Mouse (Mus musculus): ENCODE results near the gene Cenpx. TPM values are rescaled to one million over a fixed set of nuclear protein-coding genes. Genes with fewer than 3 reads are reported as not detected.

The Cenpx gene
- total RNA-seq, 2 experiments from 2014 or later = 71.5 to 95.8 TPM

DNA sequence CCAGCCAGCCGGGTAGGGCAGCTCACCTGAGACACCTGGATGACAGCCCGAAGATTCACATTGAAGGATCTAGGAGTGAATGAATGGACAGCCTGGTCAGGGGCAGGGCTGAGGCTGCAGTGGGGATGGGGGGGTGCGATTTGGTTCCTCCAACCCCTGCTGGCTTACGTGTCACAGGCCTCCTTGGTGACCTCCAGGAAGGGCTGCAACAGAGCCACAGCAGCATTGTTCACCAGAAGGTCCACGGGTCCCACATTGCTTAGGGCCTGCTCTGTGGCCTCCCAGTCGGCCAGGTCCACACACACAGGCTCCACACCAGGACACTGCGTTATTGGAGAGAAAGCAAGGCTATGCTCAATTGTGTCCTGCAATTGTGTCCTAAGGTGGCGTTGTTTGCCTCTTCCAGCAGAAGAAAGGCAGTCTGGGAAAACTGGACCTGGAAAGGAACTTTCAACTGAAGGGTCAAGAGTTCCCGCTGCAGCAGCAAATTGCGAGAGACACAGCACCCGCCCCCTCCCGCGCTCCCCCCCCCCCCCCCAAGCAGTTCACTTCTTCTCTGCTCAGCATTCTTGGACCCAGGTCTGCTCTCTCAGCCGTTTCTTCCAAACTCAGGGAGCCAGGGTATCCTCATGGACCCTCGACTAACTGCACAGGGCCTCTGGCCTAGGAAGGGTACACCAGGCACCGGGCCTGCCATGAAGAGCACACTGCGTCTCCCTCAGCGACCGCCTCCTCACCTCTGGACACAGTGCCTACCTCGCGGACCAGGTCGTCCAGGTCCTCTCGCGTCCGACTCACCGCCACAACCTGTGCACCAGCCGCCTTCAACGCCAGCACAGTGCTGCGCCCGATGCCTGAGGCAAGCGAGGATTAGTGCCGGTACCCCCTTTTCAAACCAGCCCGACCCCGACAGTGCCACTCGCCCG lies 13.0 kb upstream of the Cenpx start:
- no peak for ATAC-seq (ENCODE audit: poor library complexity, severe bottlenecking)

DNA sequence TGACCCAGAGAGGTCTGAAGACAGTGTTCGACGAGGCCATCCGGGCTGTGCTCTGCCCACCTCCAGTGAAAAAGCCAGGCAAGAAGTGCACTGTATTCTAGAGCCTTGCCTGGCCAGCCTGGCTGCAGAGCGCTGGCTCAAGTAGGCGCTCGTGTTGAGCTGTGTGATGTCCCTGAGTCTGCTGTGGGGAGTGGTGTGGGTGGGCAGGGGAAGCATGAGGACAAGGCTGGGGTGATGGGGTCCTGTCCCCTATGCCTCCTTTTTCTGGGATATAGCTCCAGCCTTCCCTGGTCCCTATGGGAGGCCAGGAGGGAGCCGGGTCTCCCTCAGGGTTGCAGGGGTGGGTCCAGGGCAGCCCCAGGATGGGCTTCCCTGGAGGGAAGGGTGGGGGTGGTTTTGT lies 10.0 kb upstream of the Cenpx start:
- no peak for ATAC-seq (ENCODE audit: poor library complexity, severe bottlenecking)

DNA sequence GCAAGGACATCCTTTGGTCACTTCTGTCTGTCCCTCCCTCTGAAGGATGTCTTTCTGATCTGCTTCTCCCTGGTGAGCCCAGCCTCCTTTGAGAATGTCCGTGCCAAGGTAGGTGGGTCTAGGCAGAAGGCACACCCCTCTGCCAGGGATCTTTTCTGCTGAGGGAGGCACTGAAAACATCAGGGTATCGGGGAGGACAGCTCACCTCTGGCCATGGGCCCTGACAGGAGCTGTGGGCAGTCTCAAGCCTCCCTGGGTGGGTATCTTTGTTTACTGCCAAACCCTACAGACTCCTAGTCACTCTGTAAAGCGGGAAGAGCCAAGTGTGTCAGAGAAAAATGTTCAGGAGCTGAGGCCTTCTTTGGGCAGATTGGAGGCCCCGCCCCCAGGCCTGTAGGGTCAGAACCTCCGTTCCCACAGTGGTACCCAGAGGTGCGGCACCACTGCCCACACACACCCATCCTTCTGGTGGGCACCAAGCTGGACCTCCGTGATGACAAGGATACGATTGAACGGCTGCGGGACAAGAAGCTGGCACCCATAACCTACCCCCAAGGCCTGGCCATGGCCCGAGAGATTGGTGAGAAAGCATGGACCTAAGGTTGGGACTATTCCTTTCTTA lies 9.3 kb upstream of the Cenpx start:
- no peak for ATAC-seq (ENCODE audit: poor library complexity, severe bottlenecking)

DNA sequence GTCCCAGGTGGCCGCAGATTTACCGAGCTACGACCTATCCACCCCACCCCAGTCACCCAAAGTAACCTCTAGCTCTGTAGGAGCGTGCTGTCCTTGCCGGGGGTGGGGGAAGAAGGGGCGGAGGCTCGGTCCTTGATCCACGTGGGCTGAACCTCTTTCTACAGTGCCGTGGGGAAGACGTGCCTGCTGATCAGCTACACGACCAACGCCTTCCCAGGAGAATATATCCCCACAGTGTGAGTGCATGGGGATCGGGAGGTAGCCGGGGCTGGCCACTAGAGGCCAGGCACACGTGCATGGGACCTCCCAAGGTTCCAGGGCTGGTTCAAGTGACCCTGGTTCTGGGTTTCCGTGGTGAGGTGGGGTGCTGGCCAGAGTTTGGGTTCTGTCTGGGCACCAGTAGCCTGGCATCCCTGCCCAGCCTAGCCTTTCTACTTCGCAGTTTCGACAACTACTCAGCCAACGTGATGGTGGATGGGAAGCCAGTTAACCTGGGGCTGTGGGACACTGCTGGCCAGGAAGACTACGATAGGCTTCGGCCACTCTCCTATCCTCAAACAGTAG lies 8.6 kb upstream of the Cenpx start:
- ATAC-seq (ENCODE audit: poor library complexity, severe bottlenecking) = no peak

DNA sequence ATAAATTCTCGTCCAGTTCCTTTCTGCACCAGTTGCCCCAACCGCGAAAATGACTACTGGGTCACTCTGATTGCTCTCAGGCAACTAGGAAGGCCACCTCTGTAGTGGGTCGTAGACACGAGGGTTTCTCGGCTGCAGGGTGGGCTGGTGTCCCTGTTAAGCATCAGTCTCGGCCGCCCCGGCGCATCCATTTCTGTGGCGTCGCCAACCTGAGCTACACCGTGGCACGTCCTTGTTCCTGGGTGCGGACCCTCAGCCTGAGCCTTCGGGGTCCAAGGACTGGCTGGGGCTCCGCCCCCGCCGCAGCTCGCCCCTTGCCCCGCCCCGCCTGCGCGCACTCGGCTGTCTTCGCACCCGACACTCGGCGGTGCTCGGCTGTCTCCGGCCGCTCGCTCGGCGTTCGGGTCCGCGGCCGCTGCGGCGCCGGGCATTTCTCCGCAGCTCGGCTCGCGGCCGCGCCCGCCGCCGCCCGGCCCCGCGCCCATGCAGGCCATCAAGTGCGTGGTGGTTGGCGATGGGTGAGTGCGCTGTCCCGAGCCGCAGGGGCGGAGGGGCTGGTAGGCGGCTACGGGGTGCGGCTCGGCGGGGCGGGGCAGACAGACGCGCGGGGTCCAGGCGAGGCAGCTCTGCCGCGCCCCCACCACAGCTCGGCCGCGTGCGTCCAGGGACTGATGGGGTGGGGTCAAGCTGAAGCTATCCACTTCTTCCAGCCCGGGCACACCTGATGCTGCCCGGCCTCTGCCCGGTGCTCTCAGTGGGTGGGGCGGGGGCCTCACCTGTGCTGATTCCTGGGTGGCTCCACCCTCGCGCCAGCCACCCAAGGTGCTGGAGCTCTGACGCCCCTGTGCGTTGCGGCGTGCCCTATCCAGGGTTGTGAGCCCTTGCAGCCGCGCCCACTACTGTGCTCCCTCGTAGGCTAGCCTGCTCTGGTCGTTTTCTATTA lies 7.9 kb upstream of the Cenpx start, which contains the start of gene Rac3:
TSS of gene Rac3 (plus strand) at position 347 of the 943 bp plus-strand sequence.
- peak; percentile 42 for ATAC-seq (ENCODE audit: poor library complexity, severe bottlenecking)

DNA sequence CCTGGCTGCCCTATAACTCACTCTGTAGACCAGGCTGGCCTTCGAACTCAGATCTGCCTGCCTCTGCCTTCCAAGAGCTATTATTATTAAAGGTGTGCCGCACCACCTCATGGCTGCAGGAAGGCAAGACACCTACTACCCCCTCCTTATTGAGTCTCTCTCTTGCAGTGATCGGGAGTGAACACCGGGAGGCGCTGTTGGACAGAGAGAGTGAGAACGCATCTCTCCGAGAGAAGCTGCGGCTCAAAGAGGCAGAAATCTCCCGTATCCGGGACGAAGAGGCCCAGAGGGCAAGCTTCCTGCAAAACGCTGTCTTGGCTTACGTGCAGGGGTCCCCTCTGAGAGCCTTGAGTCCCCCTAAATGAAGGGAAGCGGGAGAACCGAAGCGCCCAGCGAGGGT lies 6.9 kb upstream of the Cenpx start:
- ATAC-seq (ENCODE audit: poor library complexity, severe bottlenecking) = peak; percentile 94

DNA sequence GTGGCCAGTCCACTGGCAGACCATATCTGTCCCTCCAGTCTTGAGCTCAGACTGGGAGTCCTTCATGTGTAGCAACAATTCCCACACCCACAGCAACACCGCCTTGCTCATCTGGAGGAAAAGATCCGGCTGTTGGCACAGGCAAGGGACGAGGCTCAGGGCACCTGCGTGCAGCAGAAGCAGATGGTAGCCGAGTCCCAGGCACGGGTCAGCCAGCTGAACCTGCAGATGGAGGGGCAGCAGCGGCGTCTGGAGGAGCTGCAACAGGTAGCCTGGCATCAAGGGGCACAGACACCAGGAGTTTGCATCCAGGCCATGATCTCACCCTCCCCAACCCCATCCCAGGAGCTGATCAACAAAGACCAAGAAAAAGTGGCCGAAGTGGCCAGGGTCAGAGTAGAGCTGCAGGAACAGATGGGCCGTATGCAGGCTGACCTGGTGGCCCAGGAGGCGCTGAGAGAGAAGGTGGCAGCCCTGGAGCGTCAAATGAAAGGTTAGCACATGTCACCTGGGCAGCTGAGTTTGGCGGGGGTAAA lies 6.4 kb upstream of the Cenpx start:
- ATAC-seq (ENCODE audit: poor library complexity, severe bottlenecking) = no peak

DNA sequence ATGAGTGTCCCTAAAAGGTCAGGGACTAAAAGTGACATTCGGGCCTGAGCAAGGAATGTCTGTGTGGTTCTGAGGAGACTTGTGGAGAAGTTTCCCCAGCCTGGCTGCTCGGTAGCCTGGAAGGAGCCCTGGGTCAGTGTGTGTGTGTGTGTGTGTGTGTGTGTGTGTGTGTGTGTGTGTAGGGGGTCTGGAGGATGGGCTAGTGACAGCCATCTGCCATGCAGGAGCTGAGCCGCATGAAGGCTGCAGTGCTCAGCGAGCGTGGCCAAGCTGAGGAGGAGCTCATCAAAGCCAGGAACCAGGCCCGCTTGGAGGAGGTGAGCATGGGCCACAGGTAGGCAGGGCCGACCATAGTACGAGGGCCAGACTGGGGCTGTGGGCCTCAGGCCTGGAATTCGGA lies 5.7 kb upstream of the Cenpx start:
- ATAC-seq (ENCODE audit: poor library complexity, severe bottlenecking) = no peak

DNA sequence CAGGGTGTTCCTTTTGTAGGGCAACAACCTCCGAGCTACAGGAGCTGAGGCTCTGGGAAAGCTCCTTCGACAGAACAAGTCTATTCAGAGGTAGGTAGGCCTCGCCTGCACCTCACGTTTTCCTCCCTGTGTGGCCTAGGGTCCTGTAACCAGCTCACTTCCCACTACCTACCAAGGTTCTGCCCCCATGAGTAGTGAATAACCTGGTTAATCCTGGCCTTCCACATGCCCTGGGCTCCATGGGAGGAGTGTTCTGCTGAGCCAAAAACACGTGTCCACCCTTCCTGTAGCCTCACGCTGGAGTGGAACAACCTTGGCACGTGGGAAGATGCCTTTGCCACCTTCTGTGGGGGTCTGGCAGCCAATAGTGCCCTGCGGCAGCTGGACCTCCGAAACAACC lies 1.6 kb upstream of the Cenpx start:
- ATAC-seq (ENCODE audit: poor library complexity, severe bottlenecking) = no peak

DNA sequence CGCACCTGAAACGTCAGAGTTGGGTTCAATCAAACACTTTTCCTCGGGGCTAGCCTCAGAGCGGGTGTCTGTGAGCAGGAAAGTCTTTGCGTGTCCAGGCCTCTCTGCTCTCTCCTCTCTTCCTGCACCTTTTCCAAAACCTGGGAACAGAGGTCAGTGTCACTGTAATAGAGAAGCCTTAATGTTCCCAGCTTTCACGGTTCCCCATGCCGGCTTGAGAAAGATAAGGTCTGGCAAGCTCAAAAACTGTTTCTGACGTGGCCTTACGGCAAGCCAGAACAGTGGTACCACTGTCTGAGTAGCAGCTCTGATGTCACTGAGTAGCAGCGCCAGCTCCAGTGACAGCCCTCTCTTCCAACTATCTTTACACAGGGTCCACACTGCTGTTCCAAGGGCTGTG lies 1.0 kb upstream of the Cenpx start:
- no peak for ATAC-seq (ENCODE audit: poor library complexity, severe bottlenecking)

DNA sequence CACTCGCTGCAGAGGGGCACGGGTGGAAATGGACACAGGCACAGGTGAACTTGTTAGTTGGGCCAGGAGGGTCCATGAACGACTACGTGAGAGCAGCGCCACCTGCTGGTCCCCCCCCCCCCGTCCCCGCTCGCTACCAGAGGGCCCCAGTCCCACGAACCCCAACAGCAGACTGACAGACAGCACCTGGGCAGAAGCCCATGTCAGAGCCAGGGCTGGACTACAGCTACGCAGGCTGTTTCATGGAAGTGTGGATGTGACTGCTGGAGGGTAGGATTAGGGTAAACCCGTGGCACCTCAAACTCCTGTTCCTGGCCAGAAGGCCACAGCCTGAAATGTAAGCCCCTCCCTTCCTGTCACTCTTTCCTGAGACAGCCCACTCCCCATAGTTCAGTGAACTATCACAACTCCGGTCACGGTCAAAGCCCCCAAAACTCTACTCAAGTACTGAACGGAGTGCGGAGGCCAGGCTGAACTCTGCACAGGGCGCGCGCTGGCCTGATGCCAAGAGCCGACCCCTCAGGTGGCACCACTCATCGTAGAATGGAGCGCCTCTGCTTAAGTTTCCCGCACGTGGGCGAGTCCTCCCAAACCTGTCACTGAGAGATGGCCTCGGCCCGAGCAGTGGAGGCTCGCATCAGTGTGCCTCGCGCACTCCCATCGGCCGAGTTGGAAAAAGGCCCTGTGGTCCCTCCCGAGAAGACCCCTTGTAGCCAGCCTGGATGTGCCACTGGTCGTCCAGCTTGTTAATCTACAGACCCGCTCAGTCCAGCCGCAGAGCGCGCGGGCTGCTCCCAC lies 568 bp downstream of the Cenpx start:
- ATAC-seq (ENCODE audit: poor library complexity, severe bottlenecking) = peak; percentile 36

DNA sequence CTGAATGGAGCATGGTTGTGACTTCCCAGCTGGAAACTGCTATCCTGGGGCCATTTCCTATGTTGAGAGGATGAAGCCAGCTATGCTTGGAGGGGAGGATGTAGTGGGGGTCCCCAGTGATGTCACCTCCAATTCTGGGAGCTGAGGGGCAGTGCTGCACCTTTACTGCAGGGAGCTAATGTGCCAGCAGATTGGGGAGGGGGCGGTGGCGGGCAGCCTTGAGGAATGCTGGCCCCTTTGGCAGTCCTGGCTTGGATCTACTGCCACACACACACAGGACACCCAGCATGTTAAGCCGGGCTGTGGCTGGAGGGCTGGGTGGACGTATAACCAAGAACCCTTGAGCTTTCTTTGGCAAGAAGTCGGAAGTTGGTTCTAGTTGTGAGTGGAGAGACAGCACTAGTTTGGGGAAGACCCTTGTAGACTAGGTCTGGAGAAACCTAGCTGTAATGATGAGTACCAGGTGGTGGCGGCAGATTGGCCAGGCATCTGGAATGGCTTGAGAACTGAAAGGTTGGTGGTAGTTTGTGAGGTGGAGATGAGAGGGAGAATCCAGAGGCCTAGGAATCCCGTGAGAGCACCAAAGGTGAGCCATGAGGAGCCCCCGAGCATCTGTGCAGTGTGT lies 1.4 kb downstream of the Cenpx start:
- ATAC-seq (ENCODE audit: poor library complexity, severe bottlenecking) = no peak

DNA sequence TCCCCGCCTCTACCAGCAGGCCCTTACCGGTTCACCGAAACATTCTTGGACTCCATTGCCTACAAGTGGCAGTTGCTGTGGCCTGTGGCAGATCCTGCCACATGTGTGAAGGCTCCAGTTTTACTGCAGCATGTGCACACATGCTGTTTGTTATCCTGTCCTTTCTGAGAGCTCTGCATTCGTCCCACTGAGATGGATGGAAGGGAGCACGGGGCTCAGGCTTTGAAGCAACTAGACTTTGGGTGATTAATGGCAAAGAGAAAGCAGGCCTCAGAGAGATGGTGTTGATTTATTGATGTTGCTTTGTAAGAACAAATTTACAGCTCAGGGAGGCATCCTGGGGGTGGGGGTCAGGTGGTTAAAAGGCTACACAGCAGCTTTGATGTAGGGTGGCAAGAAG lies 2.9 kb downstream of the Cenpx start:
- ATAC-seq (ENCODE audit: poor library complexity, severe bottlenecking) = no peak

DNA sequence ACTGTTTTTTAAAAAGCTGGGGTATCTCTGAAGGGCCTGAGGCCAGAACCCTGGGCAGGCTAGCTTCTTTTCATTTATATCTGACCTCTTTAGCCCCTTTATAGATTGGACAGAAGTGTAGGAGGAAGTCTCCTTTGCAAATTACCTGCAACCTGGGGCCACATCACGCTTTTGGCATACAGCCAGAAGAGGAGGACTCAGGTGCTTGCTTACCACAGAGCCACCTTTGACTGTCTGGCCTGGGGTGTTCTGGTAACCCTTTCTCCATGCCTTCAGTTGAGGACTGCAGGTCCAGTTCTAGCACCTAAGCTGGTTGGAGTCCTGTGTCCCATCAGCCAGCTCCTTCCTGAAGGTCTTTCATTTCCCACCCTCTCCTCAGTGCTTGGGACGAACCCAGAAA lies 4.0 kb downstream of the Cenpx start:
- no peak for ATAC-seq (ENCODE audit: poor library complexity, severe bottlenecking)

DNA sequence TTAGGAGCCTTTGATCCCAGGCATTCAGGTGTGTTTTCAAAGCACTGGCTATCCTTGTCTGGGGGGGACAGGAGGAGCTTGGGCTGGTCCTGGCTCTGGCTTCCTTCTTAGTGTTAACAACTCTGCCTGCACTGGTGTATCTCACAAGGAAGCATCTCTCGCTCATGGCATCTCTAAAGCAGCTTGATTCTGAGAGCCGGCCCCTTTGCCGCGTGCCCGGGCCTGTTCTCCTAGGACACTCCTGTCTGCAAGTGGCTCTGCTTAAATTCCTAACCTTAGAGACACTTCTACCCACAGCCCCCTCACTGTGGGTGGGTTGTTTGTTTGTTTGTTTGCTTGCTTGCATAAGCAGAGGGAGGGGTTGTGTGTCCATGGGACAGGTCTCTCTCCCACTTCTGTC lies 5.6 kb downstream of the Cenpx start:
- ATAC-seq (ENCODE audit: poor library complexity, severe bottlenecking) = no peak

DNA sequence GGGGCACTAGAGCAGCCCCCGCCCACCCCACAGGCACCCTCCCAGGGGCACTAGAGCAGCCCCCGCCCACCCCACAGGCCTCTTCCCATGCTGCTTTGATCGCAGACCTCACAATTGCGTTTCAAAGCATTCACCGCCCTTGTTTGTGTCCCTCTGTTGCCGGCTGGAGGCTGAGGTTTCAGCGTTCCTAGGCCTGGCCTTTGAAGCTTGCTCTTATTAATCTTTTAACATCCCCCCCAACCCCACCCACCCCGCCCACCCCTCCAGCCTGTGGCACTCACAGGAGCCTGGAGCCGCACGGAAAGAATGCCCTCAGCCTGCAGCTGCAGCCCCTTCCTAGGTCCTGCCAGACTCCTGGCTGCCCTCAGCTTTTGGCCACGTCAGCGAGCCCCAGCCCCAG lies 6.3 kb downstream of the Cenpx start:
- no peak for ATAC-seq (ENCODE audit: poor library complexity, severe bottlenecking)

DNA sequence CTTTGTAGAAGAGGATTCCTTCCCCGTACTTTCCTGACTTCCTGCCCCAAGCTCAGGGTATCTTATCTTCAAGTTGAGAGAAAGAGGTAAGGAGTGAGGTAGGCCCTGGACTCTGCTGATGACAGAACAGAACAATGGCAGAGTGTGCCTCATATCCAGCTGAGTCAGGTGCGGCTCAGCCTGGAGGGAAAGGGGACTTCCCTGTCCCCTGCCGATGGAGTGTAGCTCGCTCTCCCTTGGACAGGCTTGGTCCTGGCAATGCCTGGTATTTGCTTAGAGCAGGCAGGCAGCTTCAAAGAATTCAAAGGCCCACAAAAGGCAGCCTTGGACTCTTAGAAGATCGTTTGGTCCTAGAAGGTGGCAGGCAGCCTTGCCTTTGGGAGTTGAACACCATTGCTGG lies 7.4 kb downstream of the Cenpx start:
- ATAC-seq (ENCODE audit: poor library complexity, severe bottlenecking) = no peak

DNA sequence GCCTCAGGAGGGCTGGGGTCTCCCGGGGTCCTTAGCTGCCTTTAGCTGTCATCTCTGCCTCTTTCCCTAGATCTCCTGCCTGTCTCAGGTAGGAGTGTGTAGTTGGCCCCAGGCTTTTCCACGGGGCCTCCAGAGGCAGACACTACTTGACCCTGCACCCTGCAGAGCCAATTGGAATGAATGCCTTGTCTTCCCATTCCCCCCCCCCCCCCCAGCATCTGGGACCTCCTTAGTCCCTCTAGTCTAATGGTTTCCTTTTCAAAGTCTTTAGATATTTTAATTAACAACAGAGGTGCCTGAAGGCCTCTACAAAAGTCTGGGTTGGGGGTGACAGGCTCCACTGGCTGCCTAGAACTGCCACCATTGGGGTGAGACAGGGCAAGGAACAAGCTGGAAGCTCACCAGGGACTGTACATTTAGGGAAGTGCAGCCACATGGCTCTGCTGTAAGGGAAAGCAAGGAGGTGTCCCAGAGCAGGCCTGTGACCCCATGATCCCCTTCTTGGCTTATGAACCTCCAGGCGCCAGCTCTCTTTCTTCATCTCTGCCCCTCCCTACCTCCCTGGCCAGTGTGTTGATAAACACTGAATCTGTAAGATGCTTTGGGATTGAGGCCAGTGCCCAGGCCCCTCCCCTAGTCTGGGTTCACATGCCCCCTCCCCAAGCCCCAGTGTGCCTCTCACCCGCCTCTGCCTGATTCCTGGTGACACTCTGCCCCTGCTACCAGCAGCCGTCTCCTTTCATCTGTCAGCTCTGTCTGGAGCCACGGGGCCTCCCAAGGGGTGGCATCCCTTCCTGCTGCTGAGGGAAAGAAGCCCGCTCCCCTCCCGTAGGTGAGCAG lies 8.8 kb downstream of the Cenpx start:
- ATAC-seq (ENCODE audit: poor library complexity, severe bottlenecking) = no peak
